Mouse (Mus musculus) limb, embryonic 14.5 days (tissue): ENCODE measurements at regions not wholly inside any gene's neighbourhood (a gene's known extent, or its start where the extent isn't known, plus 50 kb on each side); places are given as distances from the start of the nearest gene placed in this dataset.

ENCODE experiments used
- ATAC-seq: fragments of 200-750 bp; cut with Nextera tagmentation; 2 replicates; pipeline ENCODE4 v1.8.0; 2017; ENCODE audit warnings: low read depth, moderate number of reproducible peaks, moderate TSS enrichment; ENCODE audit not compliant: low FRiP score
- DNase-seq: peaks from one replicate; pipeline ENCODE4 v3.0.0-alpha.2; 2015; ENCODE audit warnings: low spot score
- H3K27ac ChIP-seq: fragments of 300-500 bp; sonication (generic); replicated peaks from 2 replicates; pipeline ENCODE4 v1.5.1; 2014; ENCODE audit warnings: low read depth, mild to moderate bottlenecking, low read length, moderate library complexity, mixed read lengths
- H3K27me3 ChIP-seq: fragments of 300-500 bp; sonication (generic); 2 replicates; pipeline ENCODE4 v1.6.1; 2014; ENCODE audit warnings: low read length, mixed read lengths; ENCODE audit not compliant: control insufficient read depth, insufficient read depth
- H3K36me3 ChIP-seq: fragments of 300-500 bp; sonication (generic); 2 replicates; pipeline ENCODE4 v1.6.1; 2014; ENCODE audit warnings: mild to moderate bottlenecking, low read length, moderate library complexity, mixed read lengths; ENCODE audit not compliant: control insufficient read depth, insufficient read depth
- H3K4me1 ChIP-seq: fragments of 300-500 bp; sonication (generic); 2 replicates; pipeline ENCODE4 v1.6.1; 2014; ENCODE audit warnings: antibody characterized with exemption, low read length, mixed read lengths; ENCODE audit not compliant: control insufficient read depth, insufficient read depth
- H3K4me2 ChIP-seq: fragments of 300-500 bp; sonication (generic); replicated peaks from 2 replicates; pipeline ENCODE4 v1.6.1; 2014; ENCODE audit warnings: low read depth, mild to moderate bottlenecking, low read length, moderate library complexity; ENCODE audit not compliant: severe bottlenecking
- H3K4me3 ChIP-seq: fragments of 300-500 bp; sonication (generic); replicated peaks from 2 replicates; pipeline ENCODE4 v1.5.1; 2014; ENCODE audit warnings: low read length
- H3K9ac ChIP-seq: fragments of 300-500 bp; sonication (generic); 2 replicates; pipeline ENCODE4 v1.6.1; 2014; ENCODE audit warnings: mild to moderate bottlenecking, low read depth, low read length, moderate library complexity; ENCODE audit not compliant: severe bottlenecking
- H3K9me3 ChIP-seq: fragments of 300-500 bp; sonication (generic); 2 replicates; pipeline ENCODE4 v1.6.1; 2016; ENCODE audit warnings: low read length; ENCODE audit not compliant: control insufficient read depth
- POLR2A ChIP-seq: fragments of 200-500 bp; IDR thresholded peaks from 2 replicates; pipeline ENCODE4 v1.8.0; 2012; ENCODE audit warnings: inconsistent platforms, mild to moderate bottlenecking, moderate library complexity, borderline replicate concordance; ENCODE audit not compliant: insufficient read depth, insufficient read length; ENCODE audit errors: extremely low read depth
- WGBS: fragments of 180-500 bp; shearing (Covaris S2); extraction: QIAGEN DNeasy Blood & Tissue Kit; methylation state at CpG from one replicate; pipeline ENCODE4 v1.1.7; 2014; 5-methylcytosine and 5-hydroxymethylcytosine counted together

- ATAC-seq (no peak), DNase-seq (no peak)
- Histone ChIP-seq H3K4me2 (no peak overlapping the region), H3K9me3 (peaks cover 4% of the 10 kb centered on the region; the same call in 1 of the 2 replicates), H3K4me3 (no peak overlapping the region), H3K27ac (no peak overlapping the region), H3K4me1 (no peaks in the 10 kb centered on the region), H3K27me3 (no peaks in the 10 kb centered on the region), H3K9ac (no peak overlapping the region), H3K36me3 (no peaks in the 10 kb centered on the region)
- 84% methylated on average over 27 of the region's 27 CpGs for WGBS
- TF ChIP-seq POLR2A, result no peak
Measured at GRCm38 (mm10) chr12:24383016-24383415, 115.1 kb upstream of the Taf1b start.

GRCm38 (mm10) chr12:24424958-24425357 lies 73.2 kb upstream of the Taf1b start:
- WGBS, result 68% methylated on average over 17 of the region's 17 CpGs
- Histone ChIP-seq H3K4me3 (no peak overlapping the region), H3K36me3 (no peaks in the 10 kb centered on the region), H3K4me2 (no peak overlapping the region), H3K27me3 (no peaks in the 10 kb centered on the region), H3K27ac (no peak overlapping the region), H3K9me3 (peaks cover 4% of the 10 kb centered on the region; the same call in 1 of the 2 replicates), H3K4me1 (no peaks in the 10 kb centered on the region), H3K9ac (no peak overlapping the region)
- peak; percentile 9 for DNase-seq
- TF ChIP-seq POLR2A, result no peak
- ATAC-seq, result no peak
